Mouse (Mus musculus): ENCODE data around the gene Il6ra.

The Il6ra gene

DNA sequence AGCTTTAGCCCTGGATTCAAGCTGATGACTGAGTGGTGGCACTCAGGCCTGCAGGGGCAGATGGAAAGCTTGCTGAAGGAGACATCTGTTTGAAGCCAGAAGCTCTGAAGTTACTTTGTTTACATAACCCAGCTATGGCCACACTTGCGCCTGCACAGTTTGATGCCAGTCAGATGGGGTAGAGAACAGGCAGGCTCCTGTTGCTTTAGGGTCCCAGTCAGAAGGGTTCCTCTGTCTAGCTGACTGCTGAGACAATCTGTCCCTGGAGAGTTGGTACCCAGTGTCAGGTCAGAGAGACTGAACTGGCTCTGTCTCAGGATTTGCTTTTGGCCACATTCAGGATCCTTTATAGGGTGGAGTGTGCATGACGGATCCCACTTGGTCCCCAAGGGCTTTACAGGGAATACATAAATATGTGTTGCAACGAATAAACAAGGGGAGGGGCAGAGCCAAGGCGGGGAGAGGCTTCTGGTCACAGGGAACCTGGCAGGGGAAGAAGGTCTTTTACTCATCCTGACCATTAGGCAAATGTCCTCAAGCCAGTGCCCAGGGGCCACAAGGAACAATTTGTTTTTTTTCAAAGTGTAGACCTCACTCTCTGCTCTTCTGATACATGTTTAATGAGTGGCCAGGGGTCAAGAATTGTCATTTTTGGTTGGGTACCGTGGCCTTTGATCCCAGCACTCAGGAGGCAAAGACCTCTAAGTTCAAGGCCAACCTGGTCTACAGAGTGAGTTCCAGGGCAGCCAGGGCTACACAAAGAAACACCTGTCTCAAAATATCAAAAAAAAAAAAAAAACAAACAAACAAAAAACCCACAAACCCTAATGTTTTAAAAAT is 3.1 kb downstream of the Il6ra start:
- no peak for DNase-seq

DNA sequence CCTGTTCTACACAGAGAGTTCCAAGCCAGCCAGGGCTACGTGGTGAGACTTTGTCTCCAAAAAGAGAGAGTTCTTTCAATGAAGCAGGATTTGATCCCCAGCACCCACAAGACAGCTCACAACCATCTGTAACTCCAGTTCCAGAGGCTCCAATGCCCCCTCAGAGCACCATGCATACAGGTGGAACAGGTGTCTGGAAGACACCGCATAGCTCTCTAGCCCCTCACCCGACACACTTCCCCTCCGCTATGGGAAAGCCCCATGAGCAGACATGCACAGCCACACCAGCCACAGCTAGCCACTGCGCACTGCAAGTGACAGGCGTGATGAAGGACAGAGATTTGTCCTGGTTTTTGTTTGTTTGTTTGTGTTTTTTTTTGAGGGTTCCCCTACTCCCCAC is 4.2 kb downstream of the Il6ra start:
- no peak for DNase-seq

DNA sequence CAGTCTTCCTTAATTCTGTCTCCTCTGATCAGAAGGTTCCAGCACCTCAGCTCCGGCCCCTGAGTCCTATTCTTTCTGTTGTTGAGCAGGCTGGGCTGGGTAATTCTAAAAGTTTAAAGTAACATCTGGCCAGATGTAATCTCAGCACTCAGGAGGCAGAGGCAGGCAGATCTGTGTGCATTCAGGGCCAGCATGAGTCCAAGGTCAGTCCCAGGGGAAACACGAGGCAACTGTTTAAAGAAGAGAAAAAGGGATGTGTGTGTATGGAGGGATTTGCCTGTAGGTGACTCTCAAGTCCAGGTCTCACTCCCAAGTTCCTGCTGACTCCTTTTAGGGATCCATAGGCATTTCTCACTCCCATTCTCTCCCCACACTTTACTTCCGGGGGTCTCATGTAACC is 5.2 kb downstream of the Il6ra start:
- no peak for DNase-seq

DNA sequence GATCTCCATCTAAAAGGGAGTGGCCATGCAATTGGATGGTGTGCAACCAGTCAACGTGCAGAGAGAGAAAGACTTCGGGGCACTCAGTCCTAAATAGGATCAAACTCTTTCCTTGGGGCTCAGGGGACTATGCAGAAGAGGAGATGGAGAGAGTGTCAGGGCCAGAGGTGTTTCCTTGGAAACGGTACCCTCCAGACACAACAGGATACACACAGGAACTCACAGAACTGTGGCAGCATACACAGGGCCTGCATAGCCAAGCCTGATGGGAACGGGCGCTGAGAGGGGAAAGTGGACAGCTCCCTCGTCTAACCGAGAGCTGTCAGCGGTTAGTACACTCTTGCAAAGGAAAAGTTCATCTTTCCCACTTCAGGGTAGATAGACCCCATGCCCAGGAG is 13.5 kb downstream of the Il6ra start:
- DNase-seq: no peak

DNA sequence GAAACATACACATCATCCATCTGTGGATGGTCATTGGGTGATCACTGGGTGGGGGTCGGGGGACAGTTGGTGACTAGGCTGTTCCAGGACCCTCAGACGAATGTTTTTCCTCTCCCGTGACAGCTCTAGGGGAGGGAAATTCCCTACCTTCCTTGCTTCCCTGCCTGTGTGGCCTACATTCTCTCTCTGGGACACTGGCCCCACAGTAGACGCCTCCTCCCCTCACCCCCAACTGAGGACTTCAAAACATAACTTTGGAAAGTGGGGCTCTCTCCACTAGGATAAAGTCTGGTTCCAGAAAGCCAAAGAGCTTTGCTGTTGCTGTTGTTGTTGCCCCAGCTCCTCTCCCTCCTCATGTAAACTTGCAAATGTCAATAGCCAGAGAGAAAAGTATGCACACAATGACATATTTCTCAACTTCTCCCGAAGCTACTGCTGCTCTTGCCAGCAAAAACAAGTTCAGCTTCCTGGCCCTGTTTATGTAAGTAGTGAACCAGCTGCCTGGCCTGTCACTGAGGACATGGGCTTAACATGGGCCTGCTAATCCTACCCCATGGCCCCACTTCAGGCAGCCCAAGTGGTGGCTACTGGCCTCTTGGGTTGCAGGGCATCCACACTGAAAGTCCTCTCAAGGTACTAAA is 14.0 kb downstream of the Il6ra start:
- peak; percentile 10 to 38 for DNase-seq

DNA sequence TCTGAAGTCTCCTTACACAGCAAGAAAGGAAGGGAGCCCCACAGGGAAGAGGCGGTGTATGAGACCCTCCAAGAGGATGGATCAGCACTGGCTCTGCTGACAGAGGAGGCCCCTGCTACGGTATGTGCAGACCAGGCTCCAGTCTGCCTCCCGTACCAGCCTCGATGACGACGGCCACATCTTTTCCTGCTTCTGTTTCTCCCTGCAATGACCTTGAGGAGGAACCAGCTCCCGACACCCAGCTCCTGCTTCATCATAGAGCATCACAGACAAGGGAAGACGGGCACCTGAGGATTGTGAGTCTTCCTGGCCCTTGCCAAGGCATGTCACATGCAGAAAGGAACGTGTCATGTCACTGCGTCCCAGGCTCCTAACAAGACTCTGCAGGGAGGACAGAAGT is 15.0 kb downstream of the Il6ra start:
- DNase-seq: no peak

DNA sequence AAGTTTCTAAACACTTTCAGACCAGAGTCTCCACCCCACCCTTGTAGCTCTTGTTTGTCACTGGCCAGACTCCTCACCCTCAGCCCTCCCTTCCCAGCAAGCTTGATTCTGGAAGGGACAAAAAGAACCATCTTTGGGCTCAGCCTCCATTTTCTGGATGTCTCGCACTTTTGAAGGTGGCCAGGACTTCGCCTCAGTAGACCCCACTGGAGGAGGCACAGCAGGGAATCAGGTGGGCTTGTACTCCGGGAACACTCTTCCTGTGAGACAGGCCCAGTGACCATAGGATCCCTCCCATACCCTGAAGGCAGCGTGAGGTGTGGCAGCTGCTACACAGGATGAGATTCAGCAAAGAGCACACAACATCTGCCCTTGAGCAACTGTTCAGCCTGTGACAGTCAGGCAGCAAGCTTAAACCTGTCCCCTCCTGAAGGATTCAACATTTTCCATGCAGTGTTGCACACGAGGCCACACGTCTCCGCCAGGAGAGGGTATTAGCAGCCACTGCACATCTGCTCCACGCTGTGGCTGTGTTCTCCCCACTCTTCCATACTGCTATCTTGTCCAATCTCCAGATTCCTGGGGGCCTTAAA is 15.7 kb downstream of the Il6ra start:
- no peak for DNase-seq

DNA sequence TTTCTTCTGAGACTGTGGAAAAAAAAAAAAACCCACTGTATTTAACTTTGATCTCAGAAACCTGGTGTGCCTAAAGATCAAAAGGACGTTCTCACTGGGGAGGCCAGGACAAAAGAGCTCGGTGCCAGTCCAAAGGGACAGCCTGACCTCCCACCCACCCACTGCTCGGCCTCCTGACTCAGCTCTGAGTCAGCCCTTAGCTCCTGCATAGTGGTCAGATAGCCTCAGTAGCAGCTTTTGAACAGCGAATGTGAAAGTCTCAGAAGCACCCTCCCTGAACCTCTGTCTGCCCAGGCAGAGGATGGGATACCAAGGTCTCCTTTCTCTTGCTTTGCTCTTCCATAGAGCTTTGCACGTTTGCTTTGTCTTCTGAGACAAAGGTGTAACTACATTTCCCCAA is 16.4 kb downstream of the Il6ra start:
- no peak for DNase-seq

DNA sequence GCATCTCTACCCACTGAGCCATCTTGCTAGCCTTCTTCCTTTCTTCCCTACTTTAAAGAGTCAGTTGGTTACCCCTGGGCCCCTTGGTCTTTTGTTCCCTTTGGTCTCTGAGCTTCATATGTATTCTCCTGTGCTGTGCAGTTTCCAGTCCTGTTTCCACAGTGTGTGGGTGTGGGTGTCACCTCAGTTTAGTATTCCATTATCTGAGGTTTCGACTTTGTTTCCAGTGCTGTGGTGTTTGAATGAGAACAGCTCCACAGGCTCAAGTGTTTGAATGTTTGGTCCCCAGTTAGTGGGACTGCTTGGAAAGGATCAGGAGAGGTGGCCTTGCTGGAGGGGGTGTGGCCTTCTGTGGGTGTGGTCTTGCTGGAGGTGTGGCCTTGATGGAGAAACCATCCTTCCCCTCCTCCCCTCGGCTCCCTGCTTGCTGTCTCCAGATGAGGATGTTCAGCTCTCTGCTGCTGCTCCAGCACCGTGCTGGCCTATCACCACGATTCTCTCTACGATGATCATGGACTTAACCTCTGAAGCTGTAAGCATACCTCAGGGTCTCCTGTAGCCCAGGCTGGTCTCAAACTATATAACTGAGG is 20.4 kb downstream of the Il6ra start:
- no peak for DNase-seq

DNA sequence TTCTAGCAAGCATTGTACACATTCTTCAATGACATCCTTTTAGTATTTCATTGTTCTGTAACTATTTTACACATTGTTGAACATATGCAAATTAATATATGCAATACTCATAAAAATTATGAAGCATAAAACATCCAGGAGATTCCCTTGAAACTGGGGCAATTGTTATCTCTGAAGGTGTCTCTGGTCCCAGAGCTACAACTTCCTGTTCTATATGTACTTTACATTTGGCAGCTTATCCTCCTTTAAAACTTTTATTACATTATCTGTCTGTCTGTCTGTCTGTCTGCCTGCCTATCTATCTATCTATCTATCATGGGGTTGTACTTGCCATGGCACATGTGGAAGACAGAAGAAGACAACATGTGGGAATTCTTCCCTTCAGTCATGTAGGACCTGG is 21.3 kb downstream of the Il6ra start:
- DNase-seq: no peak

DNA sequence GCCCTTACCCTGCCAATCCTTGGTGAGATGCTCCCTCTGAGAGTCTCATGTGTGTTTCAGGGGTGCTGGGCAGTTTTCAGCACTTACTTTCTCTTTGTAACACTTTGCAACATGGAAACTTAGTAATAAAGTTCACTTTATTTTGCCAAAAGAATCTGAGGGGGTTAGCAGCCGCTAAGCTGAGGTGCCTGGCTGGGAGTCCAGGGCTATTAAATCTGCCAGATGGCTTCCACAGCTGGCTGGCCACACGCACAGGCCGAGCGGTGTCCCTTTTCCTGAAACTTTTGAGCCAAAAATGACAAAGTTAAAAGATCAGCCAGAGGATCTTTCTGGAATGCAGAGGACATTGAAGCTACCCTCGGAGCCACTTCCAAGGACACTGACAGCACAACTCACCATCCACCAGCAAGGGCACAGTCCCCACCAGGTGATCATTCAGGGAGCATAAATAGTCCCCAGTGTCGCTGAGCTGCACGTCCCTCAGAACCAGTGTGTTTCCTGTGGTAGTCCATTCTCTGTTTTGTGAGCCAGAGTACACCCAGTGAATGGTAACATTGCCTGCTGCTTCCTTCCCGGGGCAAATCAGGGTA is 23.1 kb downstream of the Il6ra start:
- no peak for DNase-seq

DNA sequence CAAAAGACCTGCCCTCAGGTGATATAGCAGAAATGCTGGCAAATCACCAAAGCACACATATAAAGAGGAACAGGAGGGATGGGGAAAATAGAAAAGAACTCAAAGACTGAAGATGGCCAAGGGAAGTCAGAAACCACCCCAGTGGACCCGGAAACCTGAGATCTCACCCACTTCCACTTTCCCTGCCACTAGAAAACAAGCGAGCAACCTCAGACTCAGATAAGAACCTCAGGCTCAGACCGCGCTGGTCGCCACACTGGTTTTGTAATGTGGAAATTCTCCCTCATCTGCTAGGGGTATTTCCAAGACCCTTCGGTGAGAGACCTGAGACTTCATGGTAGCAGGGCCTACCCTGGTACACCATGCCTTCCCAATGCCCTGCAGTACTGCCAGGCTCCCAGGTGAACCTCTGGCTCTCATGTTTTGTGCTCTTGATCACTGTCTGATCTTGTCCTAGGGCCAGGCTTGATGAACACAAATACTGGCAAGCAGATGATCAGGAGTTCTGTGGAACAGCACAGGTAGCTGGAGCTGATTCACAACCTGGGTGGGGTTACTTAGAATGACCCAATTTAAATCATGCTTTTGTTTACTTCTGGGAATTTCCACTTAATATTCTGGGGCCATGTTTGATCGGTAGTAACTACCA is 25.3 kb downstream of the Il6ra start:
- DNase-seq: no peak

DNA sequence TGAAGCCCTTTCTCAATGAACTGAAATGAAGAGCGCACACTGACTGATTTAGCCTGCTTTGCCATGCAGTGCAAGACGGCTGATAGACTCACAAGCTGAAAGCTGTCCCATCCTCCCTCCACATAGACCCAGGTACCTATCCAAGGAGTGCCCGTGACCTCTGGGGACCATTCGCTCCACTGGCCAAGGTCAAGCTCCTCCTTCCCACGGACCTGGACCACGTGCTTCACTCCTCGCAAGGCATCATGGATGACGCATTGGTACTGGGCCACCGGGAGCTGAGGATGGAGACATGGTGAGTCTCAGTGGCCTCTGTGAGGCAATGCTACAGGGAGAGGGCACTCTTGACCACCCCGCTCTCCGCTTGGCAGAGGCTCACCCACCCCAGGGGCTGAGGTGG is 27.2 kb downstream of the Il6ra start:
- no peak for DNase-seq

DNA sequence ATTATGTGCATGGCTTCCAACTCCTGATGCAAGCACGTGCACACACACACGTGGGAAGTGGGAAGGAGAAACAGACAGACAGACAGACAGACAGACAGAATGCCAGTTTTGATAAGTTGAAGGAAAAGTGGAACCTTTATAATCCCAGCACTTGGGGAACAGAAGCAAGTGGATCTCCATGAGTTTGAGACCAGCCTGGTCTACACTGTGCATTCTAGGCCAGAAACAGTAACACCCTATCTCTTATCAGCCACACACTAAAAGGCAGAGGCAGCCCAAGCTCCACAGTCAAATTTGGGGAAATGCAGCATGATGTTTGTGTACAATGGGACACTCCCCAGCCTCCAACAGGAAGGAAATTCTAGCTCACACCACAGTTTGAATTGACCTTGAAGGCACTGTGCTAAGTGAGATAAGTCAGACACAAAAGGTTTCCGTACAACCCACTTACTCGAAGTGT is 29.4 kb downstream of the Il6ra start:
- DNase-seq: no peak

DNA sequence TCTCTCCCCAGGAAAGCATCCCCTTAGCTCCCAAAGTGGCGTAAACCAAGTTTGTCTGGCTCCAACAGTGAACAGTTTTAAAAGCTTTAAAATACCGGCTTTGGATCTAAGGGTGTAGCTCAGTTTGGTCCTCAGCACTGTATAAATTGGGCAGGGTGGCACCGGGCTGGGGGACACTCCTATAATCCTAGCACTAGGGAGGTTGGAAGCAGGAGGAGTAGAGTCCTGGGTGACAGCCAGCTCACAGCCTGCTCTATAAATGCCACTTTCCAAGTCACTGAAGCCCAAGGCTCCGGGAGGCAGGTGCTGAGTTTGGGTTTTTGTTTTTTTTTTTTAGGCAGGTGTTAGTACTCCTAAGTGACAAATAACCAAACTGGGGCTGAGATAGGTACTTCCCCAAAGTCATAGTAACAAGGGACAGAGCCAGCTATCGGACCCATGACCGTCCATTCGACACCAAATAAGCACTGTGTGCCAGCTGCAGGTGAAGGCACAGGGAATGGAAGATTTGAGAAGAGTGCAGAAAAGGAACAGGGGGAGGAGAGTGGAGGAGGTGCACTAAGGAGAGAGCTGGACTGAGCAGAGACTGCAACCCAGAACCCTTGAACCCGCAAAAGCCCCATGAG is 30.3 kb downstream of the Il6ra start:
- DNase-seq: no peak

DNA sequence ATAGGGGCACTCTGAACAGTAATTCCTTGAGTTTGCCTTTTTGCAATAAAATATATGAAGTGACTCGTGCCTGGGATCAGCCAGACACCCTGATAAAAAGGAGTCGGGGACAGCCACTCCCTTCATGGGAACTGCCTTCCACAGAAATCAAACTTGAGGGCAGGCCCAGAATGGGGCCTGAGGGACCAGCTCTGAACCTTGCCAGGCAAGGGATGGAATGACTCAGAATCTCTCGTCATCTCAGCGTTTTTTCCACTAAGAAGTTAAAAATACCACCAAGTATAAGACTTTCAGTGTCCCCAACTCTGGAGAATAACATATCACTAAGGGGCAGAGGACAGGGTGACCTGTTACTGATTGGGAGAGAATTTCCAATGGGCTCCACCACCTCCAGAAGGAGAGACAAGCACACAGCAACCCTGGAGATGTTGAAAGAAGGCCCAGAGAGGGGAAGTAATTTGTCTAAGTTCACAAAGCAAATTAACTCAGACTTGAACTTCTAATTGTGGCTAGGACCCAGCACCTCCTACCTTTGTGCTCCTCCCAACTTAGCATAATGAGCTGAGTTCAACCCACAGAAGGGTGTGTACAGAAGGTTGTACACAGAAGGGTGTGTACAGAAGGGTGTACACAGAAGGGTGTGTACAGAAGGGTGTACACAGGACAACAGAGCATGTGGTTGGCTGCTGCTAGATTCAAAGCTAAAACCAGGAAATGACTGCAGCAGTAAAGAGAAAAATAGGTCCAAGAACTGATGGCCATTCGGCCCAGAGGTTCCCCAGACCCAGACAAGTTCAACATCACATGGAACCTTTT is 32.8 kb downstream of the Il6ra start:
- no peak for DNase-seq

DNA sequence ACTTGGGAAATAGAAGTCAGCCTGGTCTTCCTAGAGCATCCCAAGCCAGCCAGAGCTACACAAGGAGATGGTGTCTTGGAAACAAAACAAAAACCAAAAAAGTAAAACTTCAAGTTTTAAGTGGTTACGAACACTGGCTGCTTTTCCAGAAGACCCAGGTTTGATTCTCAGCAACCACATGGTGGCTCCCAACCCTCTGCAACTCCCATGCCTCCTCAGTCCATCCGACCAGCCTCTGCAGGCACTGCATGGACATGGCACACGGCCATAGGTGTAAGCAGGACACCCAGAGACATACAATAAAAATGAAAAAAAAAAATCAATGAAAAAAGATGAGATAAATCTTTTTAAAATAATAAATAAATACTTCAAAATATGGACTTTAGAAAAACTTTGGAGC is 33.7 kb downstream of the Il6ra start:
- no peak for DNase-seq

DNA sequence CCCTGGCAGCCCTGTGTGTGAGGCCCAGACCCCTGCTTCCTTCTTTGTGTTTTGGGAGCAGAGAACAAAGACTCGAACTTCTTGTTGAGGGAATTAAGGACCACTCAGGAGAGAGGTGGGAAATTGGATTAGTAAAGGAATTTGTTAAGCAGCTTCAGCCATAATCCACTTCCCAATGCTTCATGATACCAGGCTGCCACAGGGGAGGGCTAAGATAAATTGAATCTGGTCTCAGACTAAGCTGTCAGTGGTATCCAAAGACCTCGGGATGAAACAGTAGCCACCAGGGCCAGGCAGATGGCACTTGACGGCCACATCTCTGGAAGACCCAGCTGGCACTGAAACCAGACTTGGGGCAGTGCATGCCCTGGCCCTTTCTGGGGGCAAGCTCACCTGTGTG is 34.5 kb downstream of the Il6ra start:
- no peak for DNase-seq

DNA sequence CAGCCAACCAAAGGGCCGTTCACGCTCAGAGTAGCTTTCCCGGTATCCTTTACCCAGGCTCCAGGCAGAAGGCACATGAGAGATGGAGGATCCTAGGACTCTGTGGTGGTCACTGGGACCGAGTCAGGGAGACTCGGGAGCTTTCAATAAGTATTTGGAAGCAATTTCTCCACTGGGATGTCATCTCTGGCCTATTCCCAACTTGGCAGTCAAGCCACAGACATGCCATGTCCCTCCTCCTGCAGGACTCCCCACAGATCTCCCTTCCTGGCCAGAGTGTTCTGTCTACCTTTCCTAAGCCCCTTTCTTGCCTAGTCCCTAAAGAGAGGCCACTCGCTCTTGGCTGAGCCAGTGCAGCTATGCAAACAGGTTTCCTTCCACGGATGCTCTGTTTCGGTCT is 35.9 kb downstream of the Il6ra start:
- no peak for DNase-seq

DNA sequence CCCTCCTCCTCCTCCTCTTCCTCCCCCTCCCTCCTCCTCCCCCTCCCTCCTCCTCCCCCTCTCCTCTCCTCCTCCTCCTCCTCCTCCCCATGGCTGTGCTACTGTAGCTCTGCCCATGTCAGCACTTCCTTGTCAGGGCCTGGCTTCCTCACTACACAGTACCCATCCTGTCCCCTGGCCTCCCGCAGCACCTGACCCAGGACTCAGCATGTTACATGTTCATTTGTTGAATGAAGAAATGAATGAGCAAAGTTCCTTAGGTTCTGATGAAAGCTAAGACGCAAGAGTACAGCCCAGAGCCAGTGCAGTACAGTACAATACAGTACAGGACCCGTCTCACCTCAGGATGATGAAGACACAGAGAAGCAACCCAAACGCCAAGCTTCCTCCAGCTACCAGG is 36.5 kb downstream of the Il6ra start:
- DNase-seq: no peak

DNA sequence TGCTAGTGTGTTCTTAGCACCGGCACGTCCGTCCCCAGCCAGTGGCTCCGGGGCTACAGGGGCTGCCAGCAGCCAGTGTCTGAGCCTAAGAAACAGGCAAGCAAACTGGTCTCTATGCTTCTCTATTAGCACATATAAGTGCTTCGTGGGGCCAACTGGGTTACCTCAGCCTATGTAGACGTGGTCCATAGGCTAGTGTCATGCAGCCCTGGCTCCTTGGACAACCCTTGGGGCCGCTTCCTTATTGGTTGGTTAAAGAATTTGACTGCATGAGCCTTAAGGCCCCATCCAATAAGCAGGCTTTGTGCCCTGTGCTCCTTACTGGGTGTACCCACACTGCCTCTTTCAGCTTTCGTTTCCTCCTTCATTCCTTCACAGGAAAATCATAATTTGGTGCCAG is 37.2 kb downstream of the Il6ra start:
- DNase-seq: no peak

DNA sequence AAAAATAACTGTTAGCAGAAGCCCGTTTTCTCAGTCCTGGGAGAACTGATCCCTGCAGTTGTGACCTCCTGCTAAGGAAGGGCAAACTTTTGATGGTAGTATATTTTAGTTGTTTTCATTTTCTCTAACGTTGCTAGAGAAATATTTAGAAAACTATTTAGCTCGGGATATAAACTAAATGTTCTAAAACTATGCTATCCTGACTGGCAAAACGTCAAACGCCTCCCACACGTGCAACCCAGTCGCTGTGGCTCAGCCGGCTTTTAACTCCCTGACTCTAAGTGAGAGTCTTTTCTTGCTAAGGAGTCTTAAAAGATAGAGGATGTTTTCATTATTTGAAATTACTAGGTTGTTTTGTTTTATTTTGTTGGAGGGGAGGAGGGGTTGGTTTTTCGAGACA is 38.0 kb downstream of the Il6ra start:
- DNase-seq: no peak
